In genomic region chr8:103520141-103520866, GRCm38 (mm10) we compare ENCODE assay signal across 28 mouse cellular contexts.
DNase-seq lines count a peak whose midpoint lies in the region; ATAC-seq and TF ChIP-seq lines count a peak whose summit lies in the region.
"Had no signal": no experiment of that assay in that cellular context is flagged by ENCODE, and none has a peak within 500 bp of the region (broad histone marks: within the 10 kb centered on the region; RNA-seq: fewer than 3 reads in every experiment).

No protein-coding gene starts in this region.

- no peaks in the 10 kb centered on the region for H3K36me3 ChIP-seq in forebrain, postnatal 0 days (ENCODE audit: insufficient read depth)
- no peaks in the 10 kb centered on the region for H3K36me3 ChIP-seq in forebrain, embryonic 11.5 days (ENCODE audit: control insufficient read depth, insufficient read depth, low read length)
- H3K36me3 ChIP-seq in midbrain, postnatal 0 days (ENCODE audit: insufficient read depth, low read length): no peaks in the 10 kb centered on the region
- H3K36me3 ChIP-seq in midbrain, embryonic 15.5 days (replicated peaks): no peaks in the 10 kb centered on the region
- H3K36me3 ChIP-seq: embryonic facial prominence, embryonic 15.5 days; heart, embryonic 12.5 days; limb, embryonic 12.5 days; liver, embryonic 15.5 days; midbrain, embryonic 13.5 days; stomach, embryonic 15.5 days had no signal

- H3K4me2 ChIP-seq in forebrain, postnatal 0 days (ENCODE audit: low read depth): no peak overlapping the region
- no peak overlapping the region for H3K4me2 ChIP-seq in forebrain, embryonic 11.5 days (ENCODE audit: low read depth, low read length, severe bottlenecking)
- no peak overlapping the region for H3K4me2 ChIP-seq in midbrain, postnatal 0 days (ENCODE audit: low read depth, low read length, poor library complexity, severe bottlenecking)
- no peak overlapping the region for H3K4me2 ChIP-seq in midbrain, embryonic 15.5 days
- H3K4me2 ChIP-seq: embryonic facial prominence, embryonic 15.5 days; heart, embryonic 12.5 days; hindbrain, embryonic 14.5 days; limb, embryonic 12.5 days; liver, embryonic 15.5 days; midbrain, embryonic 13.5 days; stomach, embryonic 15.5 days had no signal

- no peak overlapping the region for H3K4me3 ChIP-seq in forebrain, postnatal 0 days (ENCODE audit: low read depth, low read length)
- no peak overlapping the region for H3K4me3 ChIP-seq in forebrain, embryonic 11.5 days (ENCODE audit: low read depth, low read length)
- H3K4me3 ChIP-seq in midbrain, postnatal 0 days (ENCODE audit: low read depth, low read length): no peak overlapping the region
- no peak overlapping the region for H3K4me3 ChIP-seq in midbrain, embryonic 15.5 days
- H3K4me3 ChIP-seq: embryonic facial prominence, embryonic 15.5 days; heart, adult 2 months; heart, embryonic 12.5 days; limb, embryonic 12.5 days; liver, embryonic 15.5 days; midbrain, embryonic 13.5 days; stomach, embryonic 15.5 days had no signal

- H3K27me3 ChIP-seq in forebrain, postnatal 0 days (ENCODE audit: insufficient read depth, low read length): no peaks in the 10 kb centered on the region
- H3K27me3 ChIP-seq in forebrain, embryonic 11.5 days (ENCODE audit: control insufficient read depth, insufficient read depth, low read length): no peaks in the 10 kb centered on the region
- H3K27me3 ChIP-seq in midbrain, postnatal 0 days (ENCODE audit: insufficient read depth, low read length): no peaks in the 10 kb centered on the region
- H3K27me3 ChIP-seq in midbrain, embryonic 15.5 days (replicated peaks): no peaks in the 10 kb centered on the region
- H3K27me3 ChIP-seq: embryonic facial prominence, embryonic 15.5 days; heart, embryonic 12.5 days; limb, embryonic 12.5 days; liver, embryonic 15.5 days; midbrain, embryonic 13.5 days; stomach, embryonic 15.5 days had no signal

- TF ChIP-seq CTCF in forebrain, postnatal 0 days (IDR thresholded peaks at IDR 0.05; ENCODE audit: low read depth): no peak
- TF ChIP-seq CTCF in midbrain, postnatal 0 days (IDR thresholded peaks at IDR 0.05): no peak

- no peaks in the 10 kb centered on the region for H3K4me1 ChIP-seq in forebrain, postnatal 0 days (ENCODE audit: insufficient read depth)
- no peaks in the 10 kb centered on the region for H3K4me1 ChIP-seq in forebrain, embryonic 11.5 days (replicated peaks; ENCODE audit: control insufficient read depth, insufficient read depth, low read length)
- no peaks in the 10 kb centered on the region for H3K4me1 ChIP-seq in midbrain, postnatal 0 days (ENCODE audit: insufficient read depth, low read length)
- H3K4me1 ChIP-seq in midbrain, embryonic 15.5 days: no peaks in the 10 kb centered on the region
- H3K4me1 ChIP-seq: embryonic facial prominence, embryonic 15.5 days; heart, embryonic 12.5 days; limb, embryonic 12.5 days; liver, embryonic 15.5 days; midbrain, embryonic 13.5 days; stomach, embryonic 15.5 days had no signal

- WGBS in forebrain, postnatal 0 days: 42% methylated on average over 4 of the region's 4 CpGs
- 77% methylated on average over 4 of the region's 4 CpGs for WGBS in forebrain, embryonic 11.5 days
- WGBS in midbrain, postnatal 0 days: 69% methylated on average over 4 of the region's 4 CpGs
- 67% methylated on average over 4 of the region's 4 CpGs for WGBS in midbrain, embryonic 15.5 days

- H3K9me3 ChIP-seq in forebrain, postnatal 0 days (ENCODE audit: low read length): no peaks in the 10 kb centered on the region
- no peaks in the 10 kb centered on the region for H3K9me3 ChIP-seq in forebrain, embryonic 11.5 days (ENCODE audit: control insufficient read depth, low read length)
- H3K9me3 ChIP-seq in midbrain, postnatal 0 days (ENCODE audit: low read length): no peaks in the 10 kb centered on the region
- H3K9me3 ChIP-seq in midbrain, embryonic 15.5 days: no peaks in the 10 kb centered on the region
- H3K9me3 ChIP-seq: embryonic facial prominence, embryonic 15.5 days; heart, embryonic 12.5 days; limb, embryonic 12.5 days; liver, embryonic 15.5 days; midbrain, embryonic 13.5 days; stomach, embryonic 15.5 days had no signal

- ATAC-seq in forebrain, postnatal 0 days: peak; percentile 27; the same call in 1 of the 2 replicates
- ATAC-seq in forebrain, embryonic 11.5 days (replicated peaks; ENCODE audit: low FRiP score): no peak
- no peak for ATAC-seq in midbrain, postnatal 0 days (ENCODE audit: low FRiP score)
- ATAC-seq in midbrain, embryonic 15.5 days (replicated peaks): no peak
- ATAC-seq: inflammation-experienced regulatory T-cells, adult 6 months; midbrain, embryonic 13.5 days had no signal

- no peak overlapping the region for H3K27ac ChIP-seq in forebrain, postnatal 0 days (ENCODE audit: low read depth, low read length)
- H3K27ac ChIP-seq in forebrain, embryonic 11.5 days (ENCODE audit: low read depth, low read length): no peak overlapping the region
- no peak overlapping the region for H3K27ac ChIP-seq in midbrain, postnatal 0 days (ENCODE audit: low read depth, low read length)
- no peak overlapping the region for H3K27ac ChIP-seq in midbrain, embryonic 15.5 days
- H3K27ac ChIP-seq: embryonic facial prominence, embryonic 15.5 days; heart, adult 2 months; hindbrain, embryonic 14.5 days; limb, embryonic 12.5 days; liver, embryonic 15.5 days; macrophage; midbrain, embryonic 13.5 days; stomach, embryonic 15.5 days had no signal

- no peak overlapping the region for H3K9ac ChIP-seq in forebrain, postnatal 0 days
- no peak overlapping the region for H3K9ac ChIP-seq in forebrain, embryonic 11.5 days (ENCODE audit: low read length)
- H3K9ac ChIP-seq in midbrain, postnatal 0 days (replicated peaks; ENCODE audit: low read length, poor library complexity, severe bottlenecking): no peak overlapping the region
- no peak overlapping the region for H3K9ac ChIP-seq in midbrain, embryonic 15.5 days
- H3K9ac ChIP-seq: embryonic facial prominence, embryonic 15.5 days; heart, embryonic 12.5 days; hindbrain, embryonic 14.5 days; limb, embryonic 12.5 days; liver, embryonic 15.5 days; midbrain, embryonic 13.5 days; stomach, embryonic 15.5 days had no signal

- peak; percentile 13 for DNase-seq in embryo, embryonic 10.5 days (ENCODE audit: low spot score)
- DNase-seq in embryo, embryonic 9.5 days (ENCODE audit: extremely low spot score): no peak
- peak; percentile 49 for DNase-seq in forebrain, postnatal 0 days
- no peak for DNase-seq in forebrain, embryonic 11.5 days (ENCODE audit: low spot score)
- DNase-seq in midbrain, postnatal 0 days (ENCODE audit: low spot score): peak; percentile 7
- no peak for DNase-seq in natural killer cell, adult 2 months (ENCODE audit: low spot score in 2 of 2)
- DNase-seq: cerebellum, adult 2 months; cerebellum, postnatal 25 days; embryo, embryonic 11 days; gastrocnemius, postnatal 25 days; heart, adult 2 months; heart, postnatal 4 days; kidney, adult 11 months; kidney, postnatal 14 days; layer of hippocampus, adult 9-11 months; right cerebral cortex, postnatal 25 days; thymus, adult 18-20 months; thymus, postnatal 36 days had no signal

Comparison
In these comparisons a context has a peak if more than half of its experiments do, and no peak if none do; other contexts are left out.
1. DNase-seq: peak in embryo, embryonic 10.5 days (single experiment), forebrain, postnatal 0 days (single experiment) and midbrain, postnatal 0 days (single experiment); none in embryo, embryonic 9.5 days (single experiment), forebrain, embryonic 11.5 days (single experiment) and natural killer cell, adult 2 months (0 of 2).